In the genomic region with DNA sequence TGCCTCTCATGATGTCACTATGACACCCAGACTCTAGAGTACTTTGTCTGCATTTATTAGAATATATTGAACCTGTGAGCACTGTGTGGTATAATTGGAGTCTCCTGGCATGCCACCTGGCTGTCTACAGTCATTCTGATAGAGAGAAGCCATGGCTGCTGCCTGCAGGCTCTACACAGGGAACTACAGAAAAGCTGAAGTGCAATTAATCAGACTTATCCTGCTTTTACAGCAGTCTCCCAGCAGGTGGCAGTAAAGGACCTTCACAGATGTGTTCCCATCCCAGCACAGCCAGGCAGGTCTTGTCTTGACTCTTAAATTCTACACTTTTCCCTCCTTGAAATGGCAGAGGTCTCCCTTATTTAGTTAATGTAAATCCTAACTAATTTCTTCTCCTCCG, we compare ENCODE assay signal across 9 mouse cellular contexts.
DNase-seq lines count a peak whose midpoint lies in the region; ATAC-seq lines count a peak whose summit lies in the region.
"Had no signal": no experiment of that assay in that cellular context is flagged by ENCODE, and none has a peak within 500 bp of the region (broad histone marks: within the 10 kb centered on the region; RNA-seq: fewer than 3 reads in every experiment).

No protein-coding gene starts in this region.

- H3K4me2 ChIP-seq in heart, embryonic 16.5 days (ENCODE audit: low read depth, low read length): no peak overlapping the region
- no peak overlapping the region for H3K4me2 ChIP-seq in liver, embryonic 13.5 days
- H3K4me2 ChIP-seq in neural tube, embryonic 14.5 days (ENCODE audit: low read depth, low read length): no peak overlapping the region
- H3K4me2 ChIP-seq: embryonic facial prominence, embryonic 15.5 days had no signal

- H3K27ac ChIP-seq in heart, embryonic 16.5 days (ENCODE audit: low read length): no peak overlapping the region
- H3K27ac ChIP-seq in liver, embryonic 13.5 days: no peak overlapping the region
- no peak overlapping the region for H3K27ac ChIP-seq in neural tube, embryonic 14.5 days (ENCODE audit: low read depth, low read length)
- H3K27ac ChIP-seq: embryonic facial prominence, embryonic 15.5 days had no signal

- DNase-seq in CD4-positive helper T cell, adult 2 months (ENCODE audit: low read depth, low spot score): peak; percentile 77
- DNase-seq in adrenal gland, postnatal 10 days: peak; percentile 82
- peak; percentile 74 for DNase-seq in embryo, embryonic 11.5 days (ENCODE audit: low read depth, low spot score)
- peak; percentile 86 for DNase-seq in kidney, postnatal 10 days
- DNase-seq in liver, embryonic 13.5 days: peak; percentile 22
- peak; percentile 85 for DNase-seq in testis, postnatal 10 days (ENCODE audit: low spot score)

- ATAC-seq in heart, embryonic 16.5 days (replicated peaks; ENCODE audit: extremely low read depth, insufficient read depth, low FRiP score): 0 out of 2 replicates have a peak, but pooled peaks have one; percentile 16
- no peak for ATAC-seq in liver, embryonic 13.5 days (ENCODE audit: low read depth)
- ATAC-seq in neural tube, embryonic 14.5 days (ENCODE audit: low read depth): peak; percentile 50; the same call in 1 of the 2 replicates

- 47% methylated on average over 1 of the region's 1 CpGs for WGBS in heart, embryonic 16.5 days
- 49% methylated on average over 1 of the region's 1 CpGs for WGBS in liver, embryonic 13.5 days (ENCODE audit: insufficient replicate concordance)
- 75% methylated on average over 1 of the region's 1 CpGs for WGBS in neural tube, embryonic 14.5 days

- no peaks in the 10 kb centered on the region for H3K27me3 ChIP-seq in heart, embryonic 16.5 days (ENCODE audit: control insufficient read depth, insufficient read depth, low read length)
- no peaks in the 10 kb centered on the region for H3K27me3 ChIP-seq in liver, embryonic 13.5 days
- no peaks in the 10 kb centered on the region for H3K27me3 ChIP-seq in neural tube, embryonic 14.5 days (ENCODE audit: control insufficient read depth, insufficient read depth, low read length)
- H3K27me3 ChIP-seq: embryonic facial prominence, embryonic 15.5 days had no signal

- H3K36me3 ChIP-seq in heart, embryonic 16.5 days (ENCODE audit: control insufficient read depth, insufficient read depth): peaks cover 53% of the 10 kb centered on the region
- peaks cover 60% of the 10 kb centered on the region for H3K36me3 ChIP-seq in liver, embryonic 13.5 days
- H3K36me3 ChIP-seq in neural tube, embryonic 14.5 days (ENCODE audit: control insufficient read depth, insufficient read depth, low read length): peaks cover under 1% of the 10 kb centered on the region; the same call in 1 of the 2 replicates

- peaks cover 20% of the 10 kb centered on the region for H3K4me1 ChIP-seq in heart, embryonic 16.5 days (ENCODE audit: control insufficient read depth, insufficient read depth, low read length)
- H3K4me1 ChIP-seq in liver, embryonic 13.5 days (replicated peaks): no peaks in the 10 kb centered on the region
- H3K4me1 ChIP-seq in neural tube, embryonic 14.5 days (ENCODE audit: control insufficient read depth, insufficient read depth, low read length): no peaks in the 10 kb centered on the region
- H3K4me1 ChIP-seq: embryonic facial prominence, embryonic 15.5 days had no signal

- H3K9ac ChIP-seq in heart, embryonic 16.5 days (ENCODE audit: low read length): no peak overlapping the region
- no peak overlapping the region for H3K9ac ChIP-seq in liver, embryonic 13.5 days
- H3K9ac ChIP-seq in neural tube, embryonic 14.5 days (replicated peaks; ENCODE audit: low read depth, low read length): no peak overlapping the region
- H3K9ac ChIP-seq: embryonic facial prominence, embryonic 15.5 days had no signal

- H3K9me3 ChIP-seq in heart, embryonic 16.5 days (replicated peaks; ENCODE audit: control insufficient read depth, low read length): no peaks in the 10 kb centered on the region
- H3K9me3 ChIP-seq in liver, embryonic 13.5 days (replicated peaks): no peaks in the 10 kb centered on the region
- H3K9me3 ChIP-seq in neural tube, embryonic 14.5 days (ENCODE audit: control insufficient read depth, low read length): no peaks in the 10 kb centered on the region
- H3K9me3 ChIP-seq: embryonic facial prominence, embryonic 15.5 days had no signal

- no peak overlapping the region for H3K4me3 ChIP-seq in heart, embryonic 16.5 days (ENCODE audit: low read length)
- H3K4me3 ChIP-seq in liver, embryonic 13.5 days (replicated peaks): no peak overlapping the region
- no peak overlapping the region for H3K4me3 ChIP-seq in neural tube, embryonic 14.5 days (ENCODE audit: low read depth, low read length)
- H3K4me3 ChIP-seq: embryonic facial prominence, embryonic 15.5 days had no signal

Comparison
In these comparisons a context has a peak if more than half of its experiments do, and no peak if none do; other contexts are left out.
1. DNase-seq: peak in every context shown above with its lines; median percentile 86 in kidney, postnatal 10 days; 85 in testis, postnatal 10 days; 82 in adrenal gland, postnatal 10 days; 77 in CD4-positive helper T cell, adult 2 months; 74 in embryo, embryonic 11.5 days; 22 in liver, embryonic 13.5 days.